ENCODE assay signal across 9 mouse cellular contexts in genomic region chr1:189879965-189880364, GRCm38 (mm10). TPM values are rescaled to one million over a fixed set of nuclear protein-coding genes. Genes with fewer than 3 reads are reported as not detected.
DNase-seq lines count a peak whose midpoint lies in the region; ATAC-seq lines count a peak whose summit lies in the region.
"Had no signal": no experiment of that assay in that cellular context is flagged by ENCODE, and none has a peak within 500 bp of the region (broad histone marks: within the 10 kb centered on the region; RNA-seq: fewer than 3 reads in every experiment).

No protein-coding gene starts in this region.

- no peak overlapping the region for H3K4me3 ChIP-seq in embryonic facial prominence, embryonic 14.5 days (ENCODE audit: low read depth, low read length)
- H3K4me3 ChIP-seq in kidney, embryonic 16.5 days (ENCODE audit: low read length) = no peak overlapping the region
- no peak overlapping the region for H3K4me3 ChIP-seq in stomach, embryonic 16.5 days (replicated peaks; ENCODE audit: low read length)
- H3K4me3 ChIP-seq: megakaryocyte, embryonic 14.5 days had no signal

- peaks cover 35% of the 10 kb centered on the region; the same call in 1 of the 2 replicates for H3K36me3 ChIP-seq in embryonic facial prominence, embryonic 14.5 days (ENCODE audit: control insufficient read depth, insufficient read depth, low read length)
- H3K36me3 ChIP-seq in kidney, embryonic 16.5 days (ENCODE audit: insufficient read depth, low read length) = peaks cover 5% of the 10 kb centered on the region; the same call in 1 of the 2 replicates
- no peaks in the 10 kb centered on the region for H3K36me3 ChIP-seq in stomach, embryonic 16.5 days (ENCODE audit: control insufficient read depth, insufficient read depth, low read length)

- H3K9me3 ChIP-seq in embryonic facial prominence, embryonic 14.5 days (ENCODE audit: control insufficient read depth, low read length) = no peaks in the 10 kb centered on the region
- no peaks in the 10 kb centered on the region for H3K9me3 ChIP-seq in kidney, embryonic 16.5 days (ENCODE audit: low read length)
- no peaks in the 10 kb centered on the region for H3K9me3 ChIP-seq in stomach, embryonic 16.5 days (replicated peaks; ENCODE audit: control insufficient read depth, low read length)
- H3K9me3 ChIP-seq: megakaryocyte, embryonic 14.5 days had no signal

- WGBS in embryonic facial prominence, embryonic 14.5 days = 68% methylated on average over 8 of the region's 8 CpGs
- 32% methylated on average over 8 of the region's 8 CpGs for WGBS in kidney, embryonic 16.5 days
- 56% methylated on average over 8 of the region's 8 CpGs for WGBS in stomach, embryonic 16.5 days

- no peak for ATAC-seq in embryonic facial prominence, embryonic 14.5 days (ENCODE audit: low read depth)
- ATAC-seq in kidney, embryonic 16.5 days (ENCODE audit: low FRiP score, low TSS enrichment) = peak; percentile 67
- ATAC-seq in stomach, embryonic 16.5 days (ENCODE audit: insufficient read depth, low FRiP score) = peak; percentile 37; the same call in 1 of the 2 replicates

- H3K9ac ChIP-seq in embryonic facial prominence, embryonic 14.5 days (ENCODE audit: low read depth, low read length) = no peak overlapping the region
- no peak overlapping the region for H3K9ac ChIP-seq in kidney, embryonic 16.5 days (replicated peaks; ENCODE audit: low read length)
- H3K9ac ChIP-seq in stomach, embryonic 16.5 days (ENCODE audit: low read length) = no peak overlapping the region

- H3K4me2 ChIP-seq in embryonic facial prominence, embryonic 14.5 days (ENCODE audit: low read depth, low read length) = no peak overlapping the region
- no peak overlapping the region for H3K4me2 ChIP-seq in kidney, embryonic 16.5 days (replicated peaks; ENCODE audit: low read depth, low read length)
- H3K4me2 ChIP-seq in stomach, embryonic 16.5 days (ENCODE audit: low read depth, low read length) = no peak overlapping the region

- H3K27me3 ChIP-seq in embryonic facial prominence, embryonic 14.5 days (replicated peaks; ENCODE audit: control insufficient read depth, insufficient read depth, low read length) = no peaks in the 10 kb centered on the region
- no peaks in the 10 kb centered on the region for H3K27me3 ChIP-seq in kidney, embryonic 16.5 days (ENCODE audit: insufficient read depth, low read length)
- no peaks in the 10 kb centered on the region for H3K27me3 ChIP-seq in stomach, embryonic 16.5 days (ENCODE audit: control insufficient read depth, insufficient read depth, low read length)
- H3K27me3 ChIP-seq: megakaryocyte, embryonic 14.5 days had no signal

- no peaks in the 10 kb centered on the region for H3K4me1 ChIP-seq in embryonic facial prominence, embryonic 14.5 days (ENCODE audit: control insufficient read depth, insufficient read depth, low read length)
- H3K4me1 ChIP-seq in kidney, embryonic 16.5 days (ENCODE audit: insufficient read depth, low read length) = peaks cover 33% of the 10 kb centered on the region
- peaks cover 14% of the 10 kb centered on the region for H3K4me1 ChIP-seq in stomach, embryonic 16.5 days (ENCODE audit: control insufficient read depth, insufficient read depth, low read length)

- H3K27ac ChIP-seq in embryonic facial prominence, embryonic 14.5 days (replicated peaks; ENCODE audit: low read depth, low read length) = 0 out of 2 replicates have a peak overlapping the region, but pooled peaks have one; percentile 2
- H3K27ac ChIP-seq in kidney, embryonic 16.5 days (ENCODE audit: low read length) = peak overlapping the region; percentile 57
- peak overlapping the region; percentile 71 for H3K27ac ChIP-seq in stomach, embryonic 16.5 days (ENCODE audit: low read length)

- peak; percentile 20 for DNase-seq in ovary, postnatal 36 days (ENCODE audit: low spot score)
- DNase-seq in ovary, postnatal 10 days (ENCODE audit: low spot score) = no peak
- DNase-seq in embryonic facial prominence, embryonic 14.5 days (ENCODE audit: low spot score) = no peak
- DNase-seq in urinary bladder, postnatal 36 days (ENCODE audit: low spot score in 2 of 2) = no peak
- no peak for DNase-seq in frontal cortex, postnatal 14 days (ENCODE audit: low spot score in 2 of 2)
- DNase-seq in layer of hippocampus, adult 9-11 months = no peak

RNA-seq across cellular contexts. Expression of gene Smyd2, which starts 42.2 kb away (rescaled TPM):
- polyA plus RNA-seq in embryonic facial prominence, embryonic 14.5 days (2014; fragmentation: Nextera tagmentation; extraction: Ambion mirVana) = 97.4 and 104 TPM in 2 replicates
- polyA plus RNA-seq in kidney, embryonic 16.5 days (2015; fragmentation: Nextera tagmentation; extraction: Ambion mirVana) = 87.6 and 89.7 TPM in 2 replicates
- polyA plus RNA-seq in stomach, embryonic 16.5 days (2015; fragmentation: Nextera tagmentation; extraction: Ambion mirVana) = 79.8 and 89.3 TPM in 2 replicates

Comparison
In these comparisons a context has a peak if more than half of its experiments do, and no peak if none do; other contexts are left out.
1. H3K27ac ChIP-seq: peak in every context shown above with its lines; median percentile 71 in stomach, embryonic 16.5 days; 57 in kidney, embryonic 16.5 days; 2 in embryonic facial prominence, embryonic 14.5 days.